Mouse (Mus musculus) hindbrain, embryonic 14.5 days (tissue): ENCODE measurements around the gene Gm6993. TPM values are rescaled to one million over a fixed set of nuclear protein-coding genes. Genes with fewer than 3 reads are reported as not detected.

Experiments used
- polyA plus RNA-seq: library from polyadenylated mRNA; unstranded; fragments of >200 nt; fragmentation: Nextera tagmentation; extraction: Ambion mirVana; gene quantifications from 2 replicates; pipeline ENCODE4 v1.2.1, GENCODE M21; 2014

Gm6993 gene
- polyA plus RNA-seq, 1 experiment from 2014 or later, result not detected

Other genes with a start within 250 kb of the Gm6993 start
- gene Fam110c, start 166.9 kb upstream of the Gm6993 start, polyA plus RNA-seq, result not detected in 2 replicates
- gene Lamb1, start 24.5 kb downstream of the Gm6993 start, polyA plus RNA-seq, result 20.9 and 22.0 TPM in 2 replicates
- 125 and 138 TPM in 2 replicates for gene Dld, start 110.7 kb downstream of the Gm6993 start, polyA plus RNA-seq
- gene Slc26a3, start 150.1 kb downstream of the Gm6993 start, polyA plus RNA-seq, result not detected in 2 replicates